In genomic region chr11:117806781-117807180, GRCm38 (mm10) we compare ENCODE assay signal across 19 mouse cellular contexts. TPM values are rescaled to one million over a fixed set of nuclear protein-coding genes. Genes with fewer than 3 reads are reported as not detected.
"Had no signal": no experiment of that assay in that cellular context is flagged by ENCODE, and none has a peak within 500 bp of the region (broad histone marks: within the 10 kb centered on the region; RNA-seq: fewer than 3 reads in every experiment).

No protein-coding gene starts in this region.

- H3K9ac ChIP-seq: neural tube, embryonic 13.5 days; neural tube, embryonic 15.5 days; stomach, embryonic 15.5 days had no signal

- H3K4me2 ChIP-seq: neural tube, embryonic 13.5 days; neural tube, embryonic 15.5 days; stomach, embryonic 15.5 days had no signal

- H3K27ac ChIP-seq: neural tube, embryonic 13.5 days; neural tube, embryonic 15.5 days; stomach, embryonic 15.5 days; stomach, postnatal 0 days had no signal

- DNase-seq: retina, postnatal 1 day; right cerebral cortex, adult 18-20 months; right cerebral cortex, postnatal 14 days; right cerebral cortex, postnatal 25 days; right cerebral cortex, postnatal 4 days; spleen, adult 18-20 months; thymus, adult 18-20 months; thymus, adult 2 months; thymus, postnatal 14 days; thymus, postnatal 25 days; thymus, postnatal 36 days; thymus, postnatal 4 days had no signal

- H3K4me3 ChIP-seq: neural tube, embryonic 13.5 days; neural tube, embryonic 15.5 days; stomach, embryonic 15.5 days had no signal

- H3K27me3 ChIP-seq: stomach, embryonic 15.5 days had no signal

- H3K9me3 ChIP-seq: neural tube, embryonic 13.5 days; neural tube, embryonic 15.5 days; stomach, embryonic 15.5 days had no signal

- H3K36me3 ChIP-seq: neural tube, embryonic 13.5 days; neural tube, embryonic 15.5 days; stomach, embryonic 15.5 days had no signal

RNA-seq across cellular contexts. Expression of gene Gm20708, which starts 2.7 kb away (rescaled TPM):
- polyA plus RNA-seq: testis, adult 2 months; thymus, adult 2 months; urinary bladder, adult 2 months had no signal

RNA-seq across cellular contexts. Expression of gene 6030468B19Rik, which starts 9.3 kb away (rescaled TPM):
- polyA plus RNA-seq: neural tube, embryonic 14.5 days; neural tube, embryonic 15.5 days; stomach, postnatal 0 days; testis, adult 2 months; urinary bladder, adult 2 months had no signal
